Mouse (Mus musculus): ENCODE data around the gene 4931428F04Rik.

Gene 4931428F04Rik

GRCm38 (mm10) chr8:105288231-105288630 lies 1.4 kb downstream of the 4931428F04Rik start:
- DNase-seq (ENCODE audit: low read depth, low spot score), result no peak

DNA sequence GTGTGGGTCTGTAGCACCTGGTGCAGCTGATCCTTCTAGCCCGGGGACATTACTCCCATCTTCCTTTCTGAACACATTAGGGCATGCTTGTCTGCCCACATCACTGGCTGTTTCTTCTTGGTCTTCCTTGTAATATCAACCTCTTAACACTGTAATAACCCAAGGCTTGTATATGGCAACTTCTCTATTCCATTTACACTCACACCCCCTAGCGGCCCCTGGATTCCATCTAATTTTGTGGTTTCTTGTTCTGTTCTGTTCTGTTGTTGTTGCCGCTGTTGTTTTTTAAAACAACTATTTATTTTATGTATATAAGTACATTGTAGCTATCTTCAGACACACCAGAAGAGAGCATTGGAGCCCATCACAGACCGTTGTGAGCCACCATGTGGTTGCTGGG lies 2.8 kb downstream of the 4931428F04Rik start:
- no peak for DNase-seq (ENCODE audit: low read depth, low spot score)

GRCm38 (mm10) chr8:105285514-105285913 lies 4.2 kb downstream of the 4931428F04Rik start:
- no peak for DNase-seq (ENCODE audit: low read depth, low spot score)

DNA sequence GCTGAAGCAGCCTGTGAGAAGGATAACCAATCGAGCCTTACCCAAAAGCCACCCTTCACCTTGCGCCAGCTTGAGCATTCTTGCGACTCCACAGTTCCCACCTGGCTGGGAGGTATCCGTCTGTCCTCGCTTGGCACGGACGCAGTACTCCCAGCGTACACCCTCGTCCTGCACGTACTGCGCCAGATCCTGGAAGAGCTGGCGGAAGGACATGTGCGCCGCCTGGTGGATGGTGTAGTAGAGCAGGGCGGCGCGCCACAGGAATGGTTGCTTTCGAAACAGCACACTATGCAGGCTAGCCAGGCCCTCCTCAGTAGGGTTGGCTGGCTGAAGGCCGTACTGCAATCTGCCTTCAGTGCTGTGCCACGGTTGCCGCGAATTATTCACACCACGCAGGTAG lies 6.6 kb downstream of the 4931428F04Rik start:
- DNase-seq (ENCODE audit: low read depth, low spot score), result no peak

- DNase-seq (ENCODE audit: low read depth, low spot score), result no peak
Observed at GRCm38 (mm10) chr8:105282239-105282638, 7.4 kb downstream of the 4931428F04Rik start.

- no peak for DNase-seq (ENCODE audit: low read depth, low spot score)
Observed at GRCm38 (mm10) chr8:105281821-105282220, 7.8 kb downstream of the 4931428F04Rik start.

GRCm38 (mm10) chr8:105280567-105280966 lies 9.1 kb downstream of the 4931428F04Rik start:
- DNase-seq (ENCODE audit: low read depth, low spot score), result no peak

GRCm38 (mm10) chr8:105278911-105279334 lies 10.7 kb downstream of the 4931428F04Rik start:
- DNase-seq (ENCODE audit: low read depth, low spot score), result no peak

DNA sequence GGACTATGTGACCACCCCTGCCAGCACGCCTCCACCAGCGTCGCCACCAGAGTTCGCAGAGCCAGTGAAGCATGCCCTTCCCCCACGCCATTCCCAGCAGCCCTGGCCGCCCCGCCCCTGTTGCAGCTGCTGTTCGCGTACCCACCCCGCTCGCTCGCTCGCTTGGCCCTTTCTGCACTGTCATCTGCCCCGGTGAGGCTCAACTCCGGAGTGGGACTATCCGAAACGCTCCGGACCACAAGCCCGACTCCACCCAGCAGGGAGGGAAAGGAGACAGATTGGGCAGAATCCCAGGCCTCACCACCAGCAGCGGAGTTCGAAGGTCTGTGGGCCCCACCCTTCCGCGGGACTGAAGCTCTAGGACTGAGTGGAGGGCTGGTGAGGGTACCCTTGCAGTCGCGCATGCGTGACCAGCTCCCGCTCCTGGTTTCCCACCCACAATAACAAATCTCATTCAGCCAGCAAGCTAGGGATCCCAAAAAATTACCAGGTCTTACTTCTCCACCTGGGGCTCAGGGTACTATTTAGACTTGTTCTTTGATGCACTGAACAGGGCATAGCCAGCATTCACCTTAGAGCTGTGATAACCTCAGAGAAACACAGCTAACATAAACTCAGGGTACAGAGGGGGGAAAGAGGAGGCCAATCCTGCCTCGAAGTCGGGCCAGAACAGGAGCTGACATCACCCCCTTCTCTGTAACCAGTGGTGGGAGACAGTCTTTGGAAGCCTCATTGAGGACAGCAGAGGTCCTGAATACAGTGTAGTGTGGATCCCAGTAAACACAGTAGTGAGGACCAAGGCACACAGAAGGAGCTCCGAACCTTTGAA lies 13.2 kb downstream of the 4931428F04Rik start:
- no peak for DNase-seq (ENCODE audit: low read depth, low spot score)

GRCm38 (mm10) chr8:105275840-105276239 lies 13.8 kb downstream of the 4931428F04Rik start, which contains the start of gene Nol3:
Nol3 (plus strand) TSS chr8:105276140.
- DNase-seq (ENCODE audit: low read depth, low spot score), result no peak

DNA sequence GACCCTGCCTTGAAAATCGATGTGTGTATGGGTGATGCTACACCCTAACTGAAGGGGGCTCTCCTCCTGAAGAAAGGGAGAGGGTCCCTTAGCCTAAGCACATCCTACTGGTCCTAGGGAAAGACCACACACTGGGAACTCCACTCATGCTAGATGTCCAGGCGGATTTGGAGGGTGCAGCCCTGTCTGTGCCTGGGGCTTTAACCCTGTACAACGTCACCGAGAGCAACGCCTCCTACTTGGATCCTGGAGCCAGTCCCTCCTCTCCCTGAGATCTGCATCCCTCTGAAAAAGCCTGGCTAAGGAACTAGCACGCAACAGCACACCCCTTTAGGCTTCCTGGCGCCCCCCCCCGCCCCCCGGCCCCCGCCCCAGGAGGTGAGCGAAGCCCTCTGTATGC lies 14.3 kb downstream of the 4931428F04Rik start:
- DNase-seq (ENCODE audit: low read depth, low spot score), result no peak

DNA sequence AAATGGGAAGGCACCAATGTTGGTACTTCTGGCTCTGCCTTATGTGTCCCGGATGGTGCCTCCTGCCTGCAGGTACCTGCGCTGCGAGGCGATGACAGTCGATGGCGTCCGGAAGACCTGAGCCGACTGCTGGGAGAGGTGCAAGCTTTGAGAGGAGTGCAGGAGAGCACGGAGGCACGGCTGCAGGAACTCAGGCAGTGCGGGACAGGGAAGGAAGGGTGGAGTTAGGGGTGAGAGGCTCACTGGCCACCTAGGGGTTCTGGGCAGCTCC lies 18.8 kb downstream of the 4931428F04Rik start:
- no peak for DNase-seq (ENCODE audit: low read depth, low spot score)

GRCm38 (mm10) chr8:105270101-105270915 lies 19.4 kb downstream of the 4931428F04Rik start:
- no peak for DNase-seq (ENCODE audit: low read depth, low spot score)

GRCm38 (mm10) chr8:105269461-105269947 lies 20.2 kb downstream of the 4931428F04Rik start, which contains the start of gene Hsf4:
Hsf4 (plus strand) TSS chr8:105269801.
- DNase-seq (ENCODE audit: low read depth, low spot score), result no peak

DNA sequence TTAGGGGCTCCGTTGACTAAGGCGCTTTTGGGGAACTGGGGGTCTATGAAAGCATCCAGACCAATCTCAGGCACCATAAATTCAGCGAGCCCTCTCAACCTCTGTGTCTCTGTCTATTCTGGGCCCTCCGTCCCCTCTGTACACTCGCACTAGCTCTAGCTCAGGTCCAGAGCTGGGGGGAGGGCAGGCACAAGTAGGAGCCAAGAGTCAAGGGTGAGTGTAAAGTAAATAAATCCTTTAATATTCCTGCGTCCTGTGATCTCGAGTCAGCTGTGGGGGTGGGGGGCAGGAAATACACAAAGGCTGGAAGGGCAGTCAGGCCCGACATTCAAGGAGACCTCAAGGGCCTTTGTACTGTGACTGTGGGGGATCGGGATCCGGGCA lies 20.6 kb downstream of the 4931428F04Rik start:
- DNase-seq (ENCODE audit: low read depth, low spot score), result no peak

DNA sequence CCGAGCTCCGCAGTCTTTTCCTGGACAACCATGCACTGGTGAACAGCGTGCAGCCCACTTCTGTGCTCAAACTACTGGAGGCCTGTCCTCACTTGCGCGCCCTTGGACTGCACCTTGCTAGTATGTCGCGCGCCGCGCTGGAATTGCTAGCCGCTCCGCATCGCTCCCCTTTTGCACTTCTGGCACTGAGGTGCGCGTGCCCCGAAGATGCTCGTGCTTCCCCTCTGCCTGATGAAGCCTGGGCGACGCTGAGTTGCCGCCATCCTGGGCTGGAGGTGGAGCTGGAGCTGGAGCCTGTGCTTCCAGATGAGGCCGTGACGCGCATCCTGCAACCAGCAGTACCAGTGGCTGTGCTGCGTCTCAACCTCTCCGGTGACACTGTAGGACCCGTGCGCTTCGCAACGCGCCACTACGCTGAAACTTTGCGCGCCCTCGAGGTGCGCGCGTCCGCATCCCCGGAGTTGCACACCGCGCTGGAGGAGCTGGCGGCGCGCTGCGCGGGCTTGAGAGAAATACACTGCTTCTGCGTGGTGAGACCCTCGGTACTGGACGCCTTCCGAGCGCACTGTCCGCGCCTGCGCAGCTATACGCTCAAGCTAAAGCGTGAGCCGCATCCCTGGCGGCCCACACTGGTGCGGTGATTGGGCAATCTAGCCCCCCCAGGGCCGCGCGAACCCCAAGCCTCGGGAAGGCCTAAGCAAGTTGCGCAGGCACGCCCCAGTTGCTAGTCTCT lies 21.2 kb downstream of the 4931428F04Rik start:
- DNase-seq (ENCODE audit: low read depth, low spot score), result no peak

GRCm38 (mm10) chr8:105266775-105267174 lies 22.9 kb downstream of the 4931428F04Rik start:
- DNase-seq (ENCODE audit: low read depth, low spot score), result no peak

GRCm38 (mm10) chr8:105265128-105265527 lies 24.5 kb downstream of the 4931428F04Rik start:
- no peak for DNase-seq (ENCODE audit: low read depth, low spot score)

- no peak for DNase-seq (ENCODE audit: low read depth, low spot score)
Observed at GRCm38 (mm10) chr8:105264024-105264982, 25.4 kb downstream of the 4931428F04Rik start, which contains the start of the genes Tradd and Fbxl8. Tradd (minus strand) TSS chr8:105264609. Fbxl8 (plus strand) TSS chr8:105264648.

GRCm38 (mm10) chr8:105263244-105263912 lies 26.3 kb downstream of the 4931428F04Rik start:
- no peak for DNase-seq (ENCODE audit: low read depth, low spot score)

Measured in retina, postnatal 7 days (tissue).